Mouse (Mus musculus) heart, adult 2 months (tissue): ENCODE measurements around the gene Nup93. TPM values are rescaled to one million over a fixed set of nuclear protein-coding genes. Genes with fewer than 3 reads are reported as not detected.

Source experiments
- DNase-seq, 2 experiments: peaks; one replicate each; pipeline ENCODE4 v3.0.0; 2021
- H3K27ac ChIP-seq: fragments of 200-600 bp; 2 replicates; pipeline ENCODE4 v1.8.1; 2022
- H3K27me3 ChIP-seq: fragments of 200-500 bp; 2 replicates; pipeline ENCODE4 v1.6.1; 2012; ENCODE audit warnings: mild to moderate bottlenecking, low read length, inconsistent platforms, mixed read lengths; ENCODE audit not compliant: control insufficient read depth, insufficient read depth
- H3K36me3 ChIP-seq: fragments of 200-500 bp; 2 replicates; pipeline ENCODE4 v1.6.1; 2012; ENCODE audit warnings: low read length, inconsistent platforms; ENCODE audit not compliant: control insufficient read depth, insufficient read depth
- H3K4me1 ChIP-seq: fragments of 200-500 bp; 2 replicates; pipeline ENCODE4 v1.6.1; 2011; ENCODE audit warnings: low read length; ENCODE audit not compliant: control insufficient read depth, insufficient read depth
- H3K4me3 ChIP-seq: fragments of 200-600 bp; 2 replicates; pipeline ENCODE4 v1.8.1; 2022
- H3K79me2 ChIP-seq: fragments of 200-500 bp; replicated peaks from 2 replicates; pipeline ENCODE4 v1.6.1; 2012; ENCODE audit warnings: mild to moderate bottlenecking, inconsistent platforms, low read length, moderate library complexity, mixed read lengths; ENCODE audit not compliant: control insufficient read depth, insufficient read depth
- H3K9ac ChIP-seq: fragments of 200-500 bp; 2 replicates; pipeline ENCODE4 v1.6.1; 2012; ENCODE audit warnings: low read depth, mild to moderate bottlenecking, control low read depth, inconsistent platforms, low read length, mixed read lengths
- CTCF ChIP-seq: fragments of 200-600 bp; IDR thresholded peaks from 2 replicates; pipeline ENCODE4 v1.8.1; 2022; ENCODE audit warnings: antibody characterized with exemption, mild to moderate bottlenecking, moderate library complexity
- EP300 ChIP-seq: fragments of 200-500 bp; IDR thresholded peaks from 2 replicates; pipeline ENCODE4 v1.6.1; 2011; ENCODE audit warnings: low read depth, low read length, control low read depth; ENCODE audit not compliant: insufficient read depth
- POLR2A ChIP-seq: fragments of 200-500 bp; IDR thresholded peaks from 2 replicates; pipeline ENCODE4 v1.6.1; 2011; ENCODE audit warnings: mild to moderate bottlenecking, low read depth, low read length, control low read depth; ENCODE audit not compliant: insufficient read depth
- WGBS: fragments of 180-500 bp; shearing (Covaris S2); methylation state at CpG from one replicate; pipeline ENCODE4 v1.1.7; 2018; 5-methylcytosine and 5-hydroxymethylcytosine counted together
- intact Hi-C: fragments of 180-260 bp; cut with DNase I; formaldehyde crosslinking; loops from one replicate; pipeline ENCODE4 v1.15.1; 2025
- polyA plus RNA-seq: library from polyadenylated mRNA; depleted of rRNA; stranded (reverse); fragments of >200 nt; gene quantifications from 2 replicates; pipeline ENCODE4 v1.2.3, GENCODE M21; 2012
- total RNA-seq, 2 experiments: library from RNA; stranded (reverse); gene quantifications; 2 replicates each; pipeline ENCODE4 v1.2.3; 2021

Gene Nup93
- total and polyA plus RNA-seq, 3 experiments, result 11.7 to 15.5 (median 13.7) TPM

GRCm38 (mm10) chr8:94249836-94250435, 35.6 kb downstream of the Nup93 start:
- Histone ChIP-seq H3K79me2 (no peaks in the 10 kb centered on the region), H3K27ac (no peak overlapping the region), H3K4me1 (no peaks in the 10 kb centered on the region), H3K27me3 (no peaks in the 10 kb centered on the region), H3K9ac (no peak overlapping the region), H3K4me3 (no peak overlapping the region), H3K36me3 (no peaks in the 10 kb centered on the region)
- TF ChIP-seq POLR2A, result no peak
- TF ChIP-seq CTCF, result no peak
- TF ChIP-seq EP300, result no peak
- WGBS, result 79% methylated on average over 2 of the region's 2 CpGs
- DNase-seq, result no peak
- intact Hi-C loops, result no loop called here

GRCm38 (mm10) chr8:94258881-94259280, 44.5 kb downstream of the Nup93 start:
- 89% methylated on average over 6 of the region's 6 CpGs for WGBS
- Histone ChIP-seq H3K36me3 (no peaks in the 10 kb centered on the region), H3K9ac (no peak overlapping the region), H3K27me3 (no peaks in the 10 kb centered on the region), H3K79me2 (no peaks in the 10 kb centered on the region), H3K4me1 (peaks cover 4% of the 10 kb centered on the region), H3K4me3 (no peak overlapping the region), H3K27ac (no peak overlapping the region)
- no peak for DNase-seq
- intact Hi-C loops, result no loop called here
- TF ChIP-seq EP300 (no peak), POLR2A (no peak), CTCF (no peak)

- TF ChIP-seq CTCF, result no peak
- no peak for TF ChIP-seq POLR2A
- TF ChIP-seq EP300, result no peak
- H3K79me2 ChIP-seq, result no peaks in the 10 kb centered on the region
- H3K27ac ChIP-seq, result peak overlapping the region; percentile 23; the same call in 1 of the 2 replicates
- H3K36me3 ChIP-seq, result no peaks in the 10 kb centered on the region
- no peaks in the 10 kb centered on the region for H3K27me3 ChIP-seq
- no peak overlapping the region for H3K9ac ChIP-seq
- H3K4me3 ChIP-seq, result no peak overlapping the region
- intact Hi-C loops, result no loop called here
- DNase-seq, result peak in 1 of 2 experiments; percentile 13
- H3K4me1 ChIP-seq, result peaks cover 6% of the 10 kb centered on the region
- WGBS, result 77% methylated on average over 3 of the region's 3 CpGs
Measured at GRCm38 (mm10) chr8:94262626-94263297, 48.4 kb downstream of the Nup93 start.

GRCm38 (mm10) chr8:94266344-94267191, 52.2 kb downstream of the Nup93 start:
- DNase-seq, result no peak
- Histone ChIP-seq H3K4me3 (peak overlapping the region; percentile 30), H3K36me3 (no peaks in the 10 kb centered on the region), H3K4me1 (peaks cover 7% of the 10 kb centered on the region), H3K79me2 (no peaks in the 10 kb centered on the region), H3K9ac (peak overlapping the region; percentile 38), H3K27me3 (no peaks in the 10 kb centered on the region), H3K27ac (no peak overlapping the region; the same call in 1 of the 2 replicates)
- WGBS, result 53% methylated on average over 10 of the region's 10 CpGs
- no peak for TF ChIP-seq CTCF
- no peak for TF ChIP-seq EP300
- TF ChIP-seq POLR2A, result no peak
- intact Hi-C loops, result no loop called here

- peaks cover 4% of the 10 kb centered on the region for H3K4me1 ChIP-seq
- no peak for TF ChIP-seq CTCF
- TF ChIP-seq POLR2A, result no peak
- no peak for TF ChIP-seq EP300
- intact Hi-C loops, result no loop called here
- no peak overlapping the region for H3K27ac ChIP-seq
- WGBS, result 76% methylated on average over 3 of the region's 3 CpGs
- H3K9ac ChIP-seq, result no peak overlapping the region
- H3K79me2 ChIP-seq, result no peaks in the 10 kb centered on the region
- no peak for DNase-seq
- no peaks in the 10 kb centered on the region for H3K27me3 ChIP-seq
- H3K36me3 ChIP-seq, result no peaks in the 10 kb centered on the region
- no peak overlapping the region for H3K4me3 ChIP-seq
Measured at GRCm38 (mm10) chr8:94268359-94268890, 54.1 kb downstream of the Nup93 start.

GRCm38 (mm10) chr8:94270309-94270708, 55.9 kb downstream of the Nup93 start:
- Histone ChIP-seq H3K27me3 (no peaks in the 10 kb centered on the region), H3K36me3 (no peaks in the 10 kb centered on the region), H3K27ac (no peak overlapping the region; the same call in 1 of the 2 replicates), H3K79me2 (peaks cover 1% of the 10 kb centered on the region; the same call in 1 of the 2 replicates), H3K4me1 (peaks cover 4% of the 10 kb centered on the region), H3K9ac (no peak overlapping the region), H3K4me3 (no peak overlapping the region)
- DNase-seq, result no peak
- intact Hi-C loops, result no loop called here
- WGBS, result 65% methylated on average over 7 of the region's 7 CpGs
- TF ChIP-seq EP300, result no peak
- TF ChIP-seq POLR2A, result no peak
